Mouse (Mus musculus) thymus, adult 2 months (tissue): ENCODE results near the gene Sez6l.

Experiments
- CTCF ChIP-seq: fragments of 200-500 bp; IDR thresholded peaks from 2 replicates; pipeline ENCODE4 v1.5.1; 2012; ENCODE audit warnings: mild to moderate bottlenecking, control low read depth, low read length, moderate library complexity, borderline replicate concordance; ENCODE audit not compliant: control insufficient read depth, poor library complexity, insufficient read depth; ENCODE audit errors: extremely low read depth
- POLR2A ChIP-seq: fragments of 200-500 bp; IDR thresholded peaks from 2 replicates; pipeline ENCODE4 v1.6.1; 2012; ENCODE audit warnings: mild to moderate bottlenecking, low read length, control low read depth, moderate library complexity; ENCODE audit not compliant: control insufficient read depth, poor library complexity, insufficient read depth; ENCODE audit errors: extremely low read depth

- TF ChIP-seq CTCF = no peak
- no peak for TF ChIP-seq POLR2A
Observed at GRCm38 (mm10) chr5:112556640-112557039, 20.3 kb downstream of the Sez6l start.
